In genomic region chr17:26676616-26677376, GRCm38 (mm10) we compare ENCODE assay signal across 7 mouse cellular contexts. TPM values are rescaled to one million over a fixed set of nuclear protein-coding genes. Genes with fewer than 3 reads are reported as not detected.
DNase-seq lines count a peak whose midpoint lies in the region; ATAC-seq and TF ChIP-seq lines count a peak whose summit lies in the region.

No protein-coding gene starts in this region.

- TF ChIP-seq EP300 in ES-Bruce4 (IDR thresholded peaks at IDR 0.05; ENCODE audit: insufficient read depth, low read depth, low read length), result no peak

- no peaks in the 10 kb centered on the region for H3K4me1 ChIP-seq in ES-Bruce4 (ENCODE audit: control insufficient read depth, insufficient read depth, low read length)
- peaks cover 13% of the 10 kb centered on the region for H3K4me1 ChIP-seq in embryonic fibroblast, embryonic 13.5 days (ENCODE audit: control insufficient read depth, insufficient read depth, low read length)
- peaks cover 34% of the 10 kb centered on the region for H3K4me1 ChIP-seq in heart, embryonic 13.5 days
- H3K4me1 ChIP-seq in kidney, embryonic 16.5 days (ENCODE audit: insufficient read depth, low read length), result peaks cover 15% of the 10 kb centered on the region
- H3K4me1 ChIP-seq in lung, embryonic 16.5 days (replicated peaks; ENCODE audit: control insufficient read depth, insufficient read depth, low read length), result peaks cover 13% of the 10 kb centered on the region

- ATAC-seq in activated CD4-positive, CD25-positive, alpha-beta regulatory T cell, adult 4 months, result peak; percentile 68
- ATAC-seq in heart, embryonic 13.5 days (ENCODE audit: extremely low read depth, insufficient number of reproducible peaks, low FRiP score, low TSS enrichment), result peak; percentile 77
- ATAC-seq in kidney, embryonic 16.5 days (ENCODE audit: low FRiP score, low TSS enrichment), result peak; percentile 87
- peak; percentile 92 for ATAC-seq in lung, embryonic 16.5 days (ENCODE audit: low read depth)

- H3K9ac ChIP-seq in ES-Bruce4 (ENCODE audit: low read depth, poor library complexity, severe bottlenecking), result peak overlapping the region; percentile 52
- H3K9ac ChIP-seq in heart, embryonic 13.5 days, result peak overlapping the region; percentile 89
- peak overlapping the region; percentile 91 for H3K9ac ChIP-seq in kidney, embryonic 16.5 days (replicated peaks; ENCODE audit: low read length)
- peak overlapping the region; percentile 86 for H3K9ac ChIP-seq in lung, embryonic 16.5 days (ENCODE audit: low read length)

- no peaks in the 10 kb centered on the region for H3K27me3 ChIP-seq in ES-Bruce4 (ENCODE audit: control insufficient read depth, insufficient read depth, low read length, poor library complexity, severe bottlenecking)
- H3K27me3 ChIP-seq in heart, embryonic 13.5 days (replicated peaks), result no peaks in the 10 kb centered on the region; the same call in 1 of the 2 replicates
- H3K27me3 ChIP-seq in kidney, embryonic 16.5 days (ENCODE audit: insufficient read depth, low read length), result no peaks in the 10 kb centered on the region
- H3K27me3 ChIP-seq in lung, embryonic 16.5 days (ENCODE audit: control insufficient read depth, insufficient read depth, low read depth, low read length), result no peaks in the 10 kb centered on the region

- no peak for TF ChIP-seq POLR2A in ES-Bruce4 (IDR thresholded peaks at IDR 0.05; ENCODE audit: insufficient read depth, low read length)
- no peak; the same call in 1 of the 2 replicates for TF ChIP-seq POLR2A in embryonic fibroblast, embryonic 13.5 days (IDR thresholded peaks at IDR 0.05; ENCODE audit: low read depth, low read length)

- peak; percentile 62 for DNase-seq in ovary, postnatal 14 days (ENCODE audit: low spot score)

- peak overlapping the region; percentile 90 for H3K4me3 ChIP-seq in ES-Bruce4 (ENCODE audit: low read depth, low read length)
- peak overlapping the region; percentile 78 for H3K4me3 ChIP-seq in embryonic fibroblast, embryonic 13.5 days (ENCODE audit: insufficient read depth, low read length)
- peak overlapping the region; percentile 93 for H3K4me3 ChIP-seq in heart, embryonic 13.5 days
- peak overlapping the region; percentile 94 for H3K4me3 ChIP-seq in kidney, embryonic 16.5 days (ENCODE audit: low read length)
- peak overlapping the region; percentile 90 for H3K4me3 ChIP-seq in lung, embryonic 16.5 days (ENCODE audit: low read length)

- peak overlapping the region; percentile 24; the same call in 1 of the 2 replicates for H3K27ac ChIP-seq in ES-Bruce4 (ENCODE audit: insufficient read depth, low read length)
- H3K27ac ChIP-seq in embryonic fibroblast, embryonic 13.5 days (ENCODE audit: insufficient read depth, low read length), result peak overlapping the region; percentile 81
- H3K27ac ChIP-seq in heart, embryonic 13.5 days (replicated peaks), result peak overlapping the region; percentile 97
- peak overlapping the region; percentile 92 for H3K27ac ChIP-seq in kidney, embryonic 16.5 days (ENCODE audit: low read length)
- H3K27ac ChIP-seq in lung, embryonic 16.5 days (ENCODE audit: low read length), result peak overlapping the region; percentile 89

- H3K4me2 ChIP-seq in heart, embryonic 13.5 days, result peak overlapping the region; percentile 82
- H3K4me2 ChIP-seq in kidney, embryonic 16.5 days (replicated peaks; ENCODE audit: low read depth, low read length), result peak overlapping the region; percentile 76
- peak overlapping the region; percentile 72 for H3K4me2 ChIP-seq in lung, embryonic 16.5 days (ENCODE audit: low read depth, low read length)

- WGBS in heart, embryonic 13.5 days, result 2% methylated on average over 26 of the region's 26 CpGs
- 2% methylated on average over 23 of the region's 26 CpGs for WGBS in kidney, embryonic 16.5 days
- 1% methylated on average over 26 of the region's 26 CpGs for WGBS in lung, embryonic 16.5 days

- no peaks in the 10 kb centered on the region for H3K9me3 ChIP-seq in ES-Bruce4 (replicated peaks; ENCODE audit: control insufficient read depth, insufficient read depth, low read length, poor library complexity, severe bottlenecking)
- peaks cover 3% of the 10 kb centered on the region; the same call in 1 of the 2 replicates for H3K9me3 ChIP-seq in heart, embryonic 13.5 days
- no peaks in the 10 kb centered on the region for H3K9me3 ChIP-seq in kidney, embryonic 16.5 days (ENCODE audit: low read length)
- H3K9me3 ChIP-seq in lung, embryonic 16.5 days (ENCODE audit: control insufficient read depth, low read length), result no peaks in the 10 kb centered on the region; the same call in 1 of the 2 replicates

- H3K36me3 ChIP-seq in ES-Bruce4 (ENCODE audit: control insufficient read depth, insufficient read depth, low read length, poor library complexity, severe bottlenecking), result no peaks in the 10 kb centered on the region
- H3K36me3 ChIP-seq in heart, embryonic 13.5 days, result peaks cover 19% of the 10 kb centered on the region
- no peaks in the 10 kb centered on the region for H3K36me3 ChIP-seq in kidney, embryonic 16.5 days (ENCODE audit: insufficient read depth, low read length)
- no peaks in the 10 kb centered on the region for H3K36me3 ChIP-seq in lung, embryonic 16.5 days (ENCODE audit: control insufficient read depth, insufficient read depth, low read length)

- no peak for TF ChIP-seq CTCF in ES-Bruce4 (IDR thresholded peaks at IDR 0.05; ENCODE audit: low read depth, low read length)
- TF ChIP-seq CTCF in embryonic fibroblast, embryonic 13.5 days (IDR thresholded peaks at IDR 0.05; ENCODE audit: borderline replicate concordance, insufficient read depth, low read length), result no peak

RNA-seq across cellular contexts. Expression of gene Atp6v0e, which starts 13.8 kb away (rescaled TPM):
- 100 and 118 TPM in 2 replicates for polyA plus RNA-seq in ES-Bruce4 (2011; ENCODE audit: insufficient read depth, insufficient read length, low read depth, missing spikeins)
- polyA plus RNA-seq in activated CD4-positive, CD25-positive, alpha-beta regulatory T cell, adult 4 months (2017; shearing (Covaris generic)), result 100 to 1,000 TPM; 391 to 437 TPM
- polyA plus RNA-seq in embryonic fibroblast, embryonic 13.5 days (2011; ENCODE audit: insufficient read length, low read depth, missing spikeins), result 174 and 192 TPM in 2 replicates
- 187 and 228 TPM in 2 replicates for polyA plus RNA-seq in heart, embryonic 13.5 days (2015; fragmentation: Nextera tagmentation; extraction: Ambion mirVana)
- 251 and 271 TPM in 2 replicates for polyA plus RNA-seq in kidney, embryonic 16.5 days (2015; fragmentation: Nextera tagmentation; extraction: Ambion mirVana)
- 186 and 203 TPM in 2 replicates for polyA plus RNA-seq in lung, embryonic 16.5 days (2015; fragmentation: Nextera tagmentation; extraction: Ambion mirVana)

RNA-seq across cellular contexts. Expression of gene Crebrf, which starts 38.7 kb away (rescaled TPM):
- polyA plus RNA-seq in ES-Bruce4 (2011; ENCODE audit: insufficient read depth, insufficient read length, low read depth, missing spikeins), result 18.6 and 21.4 TPM in 2 replicates
- polyA plus RNA-seq in activated CD4-positive, CD25-positive, alpha-beta regulatory T cell, adult 4 months (2017; shearing (Covaris generic)), result 10 to 100 TPM; 31.2 to 37.5 TPM
- polyA plus RNA-seq in embryonic fibroblast, embryonic 13.5 days (2011; ENCODE audit: insufficient read length, low read depth, missing spikeins), result 14.4 TPM in 2 replicates
- 9.4 and 10.2 TPM in 2 replicates for polyA plus RNA-seq in heart, embryonic 13.5 days (2015; fragmentation: Nextera tagmentation; extraction: Ambion mirVana)
- polyA plus RNA-seq in kidney, embryonic 16.5 days (2015; fragmentation: Nextera tagmentation; extraction: Ambion mirVana), result 5.0 and 9.2 TPM in 2 replicates
- 8.9 and 11.6 TPM in 2 replicates for polyA plus RNA-seq in lung, embryonic 16.5 days (2015; fragmentation: Nextera tagmentation; extraction: Ambion mirVana)

Comparison
In these comparisons a context has a peak if more than half of its experiments do, and no peak if none do; other contexts are left out.
1. Peak in every context shown above with its lines: DNase-seq, ATAC-seq, H3K4me3 ChIP-seq and H3K27ac ChIP-seq.
2. H3K27ac ChIP-seq: peak in every context shown above with its lines; median percentile 97 in heart, embryonic 13.5 days; 92 in kidney, embryonic 16.5 days; 89 in lung, embryonic 16.5 days; 81 in embryonic fibroblast, embryonic 13.5 days; 24 in ES-Bruce4.